Mouse (Mus musculus) kidney, postnatal 10 days (tissue): ENCODE data around the gene Dmd.
A peak's percentile ranks its signal among the peaks of the same experiment; 100 is the strongest.

ENCODE experiments used
- DNase-seq: peaks from one replicate; pipeline ENCODE4 v3.0.0; 2021; ENCODE audit warnings: mixed read lengths

Dmd gene

DNA sequence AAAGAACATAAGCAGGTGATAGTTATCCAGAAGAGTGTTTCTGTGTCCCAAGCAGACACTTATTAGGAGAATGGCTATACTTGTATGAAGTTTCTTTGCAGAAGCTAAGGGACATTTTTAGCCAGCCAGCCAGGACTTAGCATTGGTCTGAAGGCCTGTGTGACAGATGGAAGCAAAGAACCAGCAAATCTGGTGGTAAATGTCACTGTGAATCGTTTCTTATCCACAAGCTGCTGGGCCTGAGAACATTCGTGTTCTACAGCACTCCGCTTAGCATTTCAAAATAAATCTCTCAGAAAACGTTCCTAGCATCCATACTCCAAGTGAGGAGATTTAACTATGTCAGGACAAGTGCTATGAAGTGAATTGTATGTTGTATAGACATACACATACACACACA is 1486.9 kb downstream of the Dmd start:
- no peak for DNase-seq

DNA sequence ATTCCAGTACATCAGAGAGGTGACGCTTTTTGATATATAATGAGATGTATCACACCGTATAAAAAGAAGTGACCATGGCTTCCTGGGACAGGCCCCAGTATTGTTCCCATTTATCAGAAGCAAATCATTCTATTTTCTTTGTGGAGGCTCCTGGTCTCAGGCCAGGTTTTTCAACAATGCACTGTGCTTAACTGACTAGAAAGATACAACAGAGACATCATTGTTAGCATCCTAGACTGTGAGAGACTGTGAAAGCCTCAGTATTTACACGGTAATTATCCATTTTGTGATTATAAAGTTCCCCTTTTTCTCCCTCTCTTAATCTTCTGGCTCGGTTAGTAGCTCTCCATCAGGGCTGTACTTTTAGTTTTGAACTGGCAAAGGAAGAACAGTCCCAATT is 1487.9 kb downstream of the Dmd start:
- DNase-seq, result no peak

- no peak for DNase-seq
These were observed 1494.3 kb downstream of the Dmd start for GRCm38 (mm10) chrX:84442996-84443395.

DNA sequence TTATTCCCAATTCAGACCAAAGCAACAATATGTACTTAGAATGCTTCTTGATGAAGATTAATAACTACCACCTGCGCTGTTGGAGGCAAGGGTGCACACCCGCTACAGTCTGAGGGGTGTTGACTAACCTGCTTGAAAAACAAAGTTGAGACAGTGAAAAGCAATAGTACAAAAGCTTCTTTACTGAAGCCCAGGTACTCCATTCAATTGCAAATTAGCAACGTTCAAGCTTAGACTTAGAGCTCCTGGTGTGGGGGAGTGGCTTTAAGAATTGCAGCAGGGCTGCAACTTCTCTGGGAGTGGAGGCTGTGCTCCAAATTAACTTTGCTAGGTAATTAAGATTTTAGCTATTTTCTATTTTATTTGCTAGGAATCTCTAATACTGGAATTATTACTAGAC is 1495.3 kb downstream of the Dmd start:
- no peak for DNase-seq

GRCm38 (mm10) chrX:84444638-84445037 is 1496.0 kb downstream of the Dmd start:
- no peak for DNase-seq

GRCm38 (mm10) chrX:84454473-84454872 is 1505.8 kb downstream of the Dmd start:
- DNase-seq, result peak; percentile 26

DNA sequence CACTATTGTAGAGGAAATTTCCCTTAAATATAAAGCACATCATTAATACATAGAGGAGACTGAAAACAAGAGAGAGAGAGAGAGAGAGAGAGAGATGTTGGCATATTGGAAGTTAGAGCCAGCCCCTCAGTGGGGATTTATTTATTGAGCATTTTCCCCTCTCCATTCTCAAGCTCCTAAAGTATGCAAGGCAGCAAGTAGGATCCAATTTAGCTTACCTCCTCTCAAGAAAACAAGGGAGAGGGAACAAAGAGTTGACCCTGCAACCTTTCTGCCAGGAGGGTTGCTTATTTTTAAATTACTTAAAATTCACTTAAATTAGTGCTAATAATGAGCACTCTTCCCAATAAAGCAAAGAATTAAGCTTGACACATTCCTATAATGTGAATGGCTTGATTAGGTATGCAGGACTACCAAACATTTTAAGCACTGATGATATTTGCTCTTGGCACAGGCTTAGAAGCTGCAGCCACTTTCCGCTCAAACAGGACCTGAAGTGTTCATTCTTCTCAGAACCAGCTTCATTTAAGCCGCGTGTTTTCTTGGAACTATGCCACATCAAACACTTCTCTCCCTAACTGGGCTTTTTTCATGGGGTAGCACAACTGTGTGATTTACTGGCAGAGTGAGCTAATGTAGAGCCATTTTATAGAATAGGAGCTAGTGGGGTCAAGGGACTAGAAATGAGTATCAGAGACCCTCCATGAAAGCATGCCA is 1566.1 kb downstream of the Dmd start:
- DNase-seq, result peak; percentile 1

- no peak for DNase-seq
These were observed 1603.3 kb downstream of the Dmd start for GRCm38 (mm10) chrX:84551995-84552394.

DNA sequence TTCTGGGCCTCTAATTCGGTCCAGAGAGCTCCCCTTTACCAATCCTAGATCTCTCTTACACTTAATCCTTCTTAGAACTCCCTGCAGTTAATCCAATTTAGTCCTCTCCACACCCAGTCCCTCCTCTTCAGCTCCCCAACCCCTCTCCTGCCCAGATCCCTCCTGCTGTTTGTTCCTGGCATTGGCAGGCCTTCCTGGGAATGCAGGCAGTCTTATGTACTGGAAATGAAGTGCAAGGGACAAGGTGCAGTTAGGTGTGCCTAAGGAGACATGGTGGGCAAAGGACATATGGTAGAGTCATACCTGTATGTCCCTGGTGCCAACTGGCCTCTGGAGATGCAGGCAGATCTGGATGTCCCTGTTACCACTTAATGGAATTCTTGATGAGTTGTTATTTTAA is 1604.8 kb downstream of the Dmd start:
- DNase-seq, result no peak

DNA sequence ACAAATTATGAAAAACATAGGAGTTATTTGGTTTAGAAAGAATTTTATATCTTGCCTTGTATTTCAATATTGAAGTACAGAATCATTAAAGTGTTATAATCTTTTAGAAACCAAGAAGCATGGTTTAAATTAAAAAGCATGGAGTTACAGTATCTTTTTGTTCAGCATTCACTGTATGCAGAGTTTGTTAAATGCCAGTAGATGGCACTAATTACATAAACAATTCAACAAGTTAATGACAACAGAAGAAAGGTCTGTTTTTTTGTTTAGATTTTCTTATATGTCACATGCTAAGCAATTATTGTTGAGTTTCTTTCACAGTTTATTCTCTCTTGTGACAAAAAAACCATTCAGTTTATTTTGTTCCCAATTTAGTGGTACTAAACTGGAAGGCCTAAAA is 1649.8 kb downstream of the Dmd start:
- no peak for DNase-seq

GRCm38 (mm10) chrX:84640446-84640845 is 1691.8 kb downstream of the Dmd start:
- no peak for DNase-seq

- DNase-seq, result no peak
These were observed 1799.0 kb downstream of the Dmd start for GRCm38 (mm10) chrX:84747683-84748082.

- DNase-seq, result peak; percentile 16
These were observed 1911.5 kb downstream of the Dmd start for GRCm38 (mm10) chrX:84860012-84860647.

GRCm38 (mm10) chrX:84873090-84873489 is 1924.4 kb downstream of the Dmd start:
- DNase-seq, result no peak

DNA sequence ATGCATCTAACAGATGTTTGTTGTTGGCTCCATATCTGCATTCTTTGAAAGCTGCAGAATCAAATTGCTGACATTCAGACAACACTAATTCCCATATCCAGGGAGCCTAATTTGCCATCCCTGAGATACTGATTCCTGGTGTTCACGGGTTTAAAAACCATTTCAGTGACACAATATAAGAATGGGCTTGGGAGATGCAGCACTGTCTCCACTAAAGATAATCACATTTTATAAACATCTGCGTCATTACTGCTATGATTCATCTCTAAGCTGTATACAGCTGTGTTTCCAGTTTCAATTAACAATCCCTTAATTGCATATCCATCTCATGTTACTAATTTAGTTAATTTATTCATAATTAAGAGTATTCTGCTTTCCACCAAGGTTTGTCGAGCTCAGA is 1929.5 kb downstream of the Dmd start:
- DNase-seq, result no peak

GRCm38 (mm10) chrX:84932715-84933473 is 1984.2 kb downstream of the Dmd start:
- DNase-seq, result no peak

GRCm38 (mm10) chrX:84960557-84960956 is 2011.9 kb downstream of the Dmd start:
- DNase-seq, result no peak

GRCm38 (mm10) chrX:84960972-84961371 is 2012.3 kb downstream of the Dmd start:
- DNase-seq, result no peak

GRCm38 (mm10) chrX:85008304-85008703 is 2059.6 kb downstream of the Dmd start:
- DNase-seq, result no peak

DNA sequence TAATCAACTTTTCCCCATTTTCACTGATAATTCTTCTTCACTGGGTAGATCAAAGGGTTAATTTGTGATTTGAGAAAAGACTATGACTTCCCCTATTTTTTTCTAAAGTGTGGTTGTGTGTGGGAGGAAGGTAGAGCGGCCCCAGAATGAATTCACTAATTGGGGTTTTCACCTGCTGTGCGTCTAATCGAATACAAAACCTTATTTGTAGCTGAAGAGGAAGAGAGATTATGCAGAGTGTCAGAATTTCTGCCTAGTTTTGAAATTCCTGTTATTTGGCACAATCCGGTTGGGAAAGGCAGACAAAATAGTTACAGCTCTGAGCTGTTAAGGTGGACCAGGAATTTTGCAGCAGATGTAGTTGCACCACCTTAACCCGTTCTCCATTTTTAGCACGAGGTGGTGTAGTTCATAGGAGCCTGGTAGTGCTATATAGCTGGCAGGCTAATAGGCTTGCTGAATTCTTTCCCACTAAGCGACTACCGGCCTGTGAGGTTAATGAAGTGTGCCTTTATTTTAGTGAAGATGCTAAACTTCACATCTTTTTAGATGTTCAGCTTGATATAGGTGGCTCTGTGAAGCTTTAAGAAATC is 2092.9 kb downstream of the Dmd start:
- DNase-seq, result no peak

DNA sequence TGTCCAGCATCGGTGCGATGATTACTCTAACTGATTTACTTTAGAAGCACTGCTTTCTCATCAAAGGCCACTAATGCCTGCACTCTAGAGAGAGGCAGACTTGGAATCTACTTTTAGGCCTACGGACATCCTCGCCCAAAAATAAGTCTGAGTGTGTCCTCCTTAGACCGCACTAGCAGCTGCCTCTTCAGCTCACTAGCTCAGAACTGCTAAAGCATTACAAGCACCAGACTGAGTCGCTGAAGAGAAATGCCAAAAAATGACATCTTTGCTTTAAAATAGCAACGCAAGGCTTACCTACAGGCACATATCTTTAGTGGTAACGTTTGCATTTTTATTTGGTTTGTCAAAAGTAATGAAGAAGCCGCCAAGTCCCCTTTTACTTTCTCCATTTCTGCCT is 2098.0 kb downstream of the Dmd start:
- DNase-seq, result no peak

- DNase-seq, result peak; percentile 75
These were observed 2099.8 kb downstream of the Dmd start for GRCm38 (mm10) chrX:85048141-85049110.
